Mouse (Mus musculus) cerebellum, postnatal 36 days (tissue): Measurements from ENCODE around the gene Trim9.

Experiments used
- DNase-seq, 2 experiments: peaks; one replicate each; pipeline ENCODE4 v3.0.0; 2021 to 2022; ENCODE audit warnings: mixed read lengths in 2 of 2

Trim9 gene

DNA sequence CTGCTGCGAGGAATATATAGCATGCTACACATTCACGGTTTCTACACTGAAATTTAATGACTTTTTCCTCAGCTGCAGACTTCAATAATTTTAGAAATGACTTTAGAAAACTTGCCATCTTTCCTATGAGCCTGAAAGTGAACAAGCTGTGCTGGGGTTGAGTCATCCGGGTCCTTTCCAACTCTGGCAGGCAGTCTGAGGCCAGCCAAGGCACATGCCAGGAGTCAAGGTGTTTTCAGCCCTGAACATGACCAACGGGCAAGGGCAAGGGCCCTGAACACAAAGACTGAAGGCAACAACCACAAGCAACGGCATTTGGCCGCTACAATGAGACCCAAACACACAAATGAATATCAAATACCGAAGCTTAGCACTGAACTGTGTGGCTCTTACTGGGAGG is 21.6 kb downstream of the Trim9 start:
- peak; percentile 55 to 65 for DNase-seq

DNA sequence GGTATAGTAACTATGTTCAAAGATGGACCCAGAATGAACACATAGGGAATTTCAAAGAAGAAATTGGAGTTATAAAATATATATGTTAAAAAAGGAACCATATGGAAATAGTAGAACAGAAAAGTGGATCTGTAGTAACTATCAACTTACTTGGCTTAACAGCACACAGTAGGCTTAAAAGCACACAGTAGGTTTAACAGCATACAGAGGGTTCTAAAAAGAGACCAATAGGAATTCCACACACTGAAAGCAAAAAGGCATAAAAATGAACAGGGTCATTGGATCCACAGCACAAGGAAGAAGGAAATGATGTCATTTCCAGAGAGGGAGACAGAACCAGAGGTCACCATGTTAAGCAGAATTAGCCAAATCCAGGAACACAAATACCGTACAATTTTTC is 24.6 kb downstream of the Trim9 start:
- DNase-seq, result no peak

GRCm38 (mm10) chr12:70316147-70316546 is 31.3 kb downstream of the Trim9 start:
- no peak for DNase-seq

GRCm38 (mm10) chr12:70307881-70308280 is 39.5 kb downstream of the Trim9 start:
- DNase-seq, result no peak

DNA sequence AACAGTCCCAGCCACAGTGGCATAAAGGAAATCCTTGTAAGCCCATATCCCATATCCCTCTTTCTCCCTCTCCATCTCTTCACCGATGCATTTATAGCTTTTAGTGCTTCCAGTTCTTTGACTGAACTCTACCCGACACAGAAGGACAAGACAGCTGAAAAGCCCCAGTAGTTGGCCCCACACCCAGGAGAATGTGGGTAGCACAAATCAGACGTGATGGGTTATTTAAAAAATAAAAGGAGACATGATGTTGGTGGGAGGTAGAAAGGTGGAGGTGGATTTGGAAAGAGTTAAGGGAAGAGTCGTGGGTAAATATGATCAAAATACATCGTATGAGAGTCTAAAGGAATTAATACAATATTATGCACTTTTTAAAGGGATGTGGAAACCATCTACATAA is 40.4 kb downstream of the Trim9 start:
- no peak for DNase-seq

DNA sequence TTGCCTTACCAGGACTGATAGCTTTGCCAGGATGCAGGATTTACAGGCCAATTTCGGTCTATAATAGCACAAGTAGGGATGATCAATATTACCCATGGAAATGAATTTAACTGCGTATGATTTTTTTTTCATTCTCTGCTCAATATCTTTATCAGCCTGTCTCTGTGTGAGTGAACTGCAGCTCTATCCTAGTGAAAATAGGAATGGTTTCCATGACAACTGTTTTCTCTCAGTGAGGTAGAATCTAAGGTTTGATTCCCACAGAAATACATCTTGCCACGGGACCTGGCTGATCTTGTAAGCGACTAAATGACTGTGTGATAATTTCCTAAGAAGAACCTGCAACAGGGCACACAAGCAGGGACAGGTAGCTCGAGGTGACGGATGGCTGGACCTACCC is 43.4 kb downstream of the Trim9 start:
- no peak for DNase-seq

DNA sequence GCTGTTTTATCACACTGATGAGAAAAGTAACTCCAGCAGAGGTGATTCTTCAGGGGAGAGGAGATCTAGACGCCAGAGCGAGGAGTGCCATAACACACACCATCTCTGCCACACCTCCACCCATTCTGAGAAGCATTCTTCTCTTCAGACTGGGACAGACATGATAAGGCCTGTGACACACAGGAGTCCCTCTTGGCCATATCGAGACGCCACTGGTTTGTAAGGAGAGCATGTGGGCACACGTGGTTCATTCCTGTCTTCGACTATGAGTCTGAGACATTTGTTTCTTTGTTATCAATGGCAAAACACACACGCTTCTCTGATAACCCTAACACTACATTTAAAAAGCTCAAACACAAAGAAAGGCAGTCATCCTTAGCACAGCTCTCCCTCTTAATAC is 43.9 kb downstream of the Trim9 start:
- DNase-seq, result no peak

DNA sequence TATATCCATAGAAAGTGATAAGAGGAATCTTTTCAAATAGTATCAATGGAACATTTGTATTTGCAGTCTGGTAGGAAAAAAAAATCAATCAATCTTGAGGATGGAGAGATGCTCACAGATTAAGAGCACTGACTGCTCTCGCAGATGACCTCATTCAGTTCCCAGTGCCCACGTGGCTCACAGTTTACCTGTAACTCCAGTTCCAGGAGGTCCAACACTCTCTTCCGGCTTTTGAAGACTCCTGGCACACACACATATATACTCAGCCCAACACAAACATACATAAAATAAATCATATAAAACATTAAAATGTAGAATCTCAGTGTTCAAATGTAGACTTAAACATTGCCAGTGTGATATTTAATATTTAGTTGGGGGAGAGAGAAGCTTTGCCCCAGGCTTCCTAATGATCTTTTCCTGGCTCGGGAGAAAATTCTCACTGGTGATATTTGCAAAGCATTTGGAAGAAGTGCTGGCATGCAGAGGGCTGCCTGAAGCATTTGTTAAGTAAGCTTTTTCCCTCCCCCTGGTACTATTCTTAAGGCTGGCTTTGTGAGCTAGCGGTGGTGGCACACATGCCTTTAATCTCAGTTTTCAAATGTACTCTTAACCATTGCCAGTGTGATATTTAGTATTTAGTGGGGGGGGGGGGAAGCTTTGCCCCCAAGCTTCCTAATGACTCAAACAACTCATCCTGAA is 45.2 kb downstream of the Trim9 start:
- no peak for DNase-seq

GRCm38 (mm10) chr12:70293927-70294684 is 53.3 kb downstream of the Trim9 start:
- DNase-seq, result peak in 1 of 2 experiments; percentile 19

- DNase-seq, result no peak
Measured at GRCm38 (mm10) chr12:70293165-70293926, 54.1 kb downstream of the Trim9 start.

GRCm38 (mm10) chr12:70285521-70285920 is 61.9 kb downstream of the Trim9 start:
- DNase-seq, result no peak

GRCm38 (mm10) chr12:70284979-70285378 is 62.4 kb downstream of the Trim9 start:
- DNase-seq, result no peak

- DNase-seq, result peak; percentile 32 to 43
Measured at GRCm38 (mm10) chr12:70283116-70283731, 64.2 kb downstream of the Trim9 start.

GRCm38 (mm10) chr12:70280930-70281329 is 66.5 kb downstream of the Trim9 start:
- no peak for DNase-seq

GRCm38 (mm10) chr12:70280381-70280780 is 67.0 kb downstream of the Trim9 start:
- no peak for DNase-seq

- DNase-seq, result peak; percentile 16 to 26
Measured at GRCm38 (mm10) chr12:70277071-70277939, 70.1 kb downstream of the Trim9 start.

DNA sequence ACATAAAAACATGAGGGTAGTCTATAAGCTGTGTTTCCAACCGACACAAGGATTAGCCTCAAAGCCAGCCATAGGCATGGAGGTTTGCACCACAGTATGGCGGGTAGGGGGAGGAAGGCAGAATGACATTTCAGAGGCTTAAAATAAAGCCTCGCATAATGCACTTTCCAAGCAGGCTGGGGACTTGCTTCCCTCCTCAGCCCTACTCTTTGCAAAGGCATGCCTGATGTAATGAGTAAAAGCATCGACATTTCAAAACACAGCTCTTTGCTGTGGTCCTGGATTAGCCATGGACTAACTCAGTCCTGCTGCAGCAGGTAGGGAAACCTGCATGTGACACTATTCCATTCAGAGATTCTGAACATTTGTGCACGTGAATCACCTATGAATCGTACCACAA is 77.7 kb downstream of the Trim9 start:
- DNase-seq, result no peak

GRCm38 (mm10) chr12:70267314-70267713 is 80.1 kb downstream of the Trim9 start:
- DNase-seq, result no peak

- no peak for DNase-seq
Measured at GRCm38 (mm10) chr12:70266494-70266931, 80.9 kb downstream of the Trim9 start.

GRCm38 (mm10) chr12:70263721-70264120 is 83.7 kb downstream of the Trim9 start:
- no peak for DNase-seq

DNA sequence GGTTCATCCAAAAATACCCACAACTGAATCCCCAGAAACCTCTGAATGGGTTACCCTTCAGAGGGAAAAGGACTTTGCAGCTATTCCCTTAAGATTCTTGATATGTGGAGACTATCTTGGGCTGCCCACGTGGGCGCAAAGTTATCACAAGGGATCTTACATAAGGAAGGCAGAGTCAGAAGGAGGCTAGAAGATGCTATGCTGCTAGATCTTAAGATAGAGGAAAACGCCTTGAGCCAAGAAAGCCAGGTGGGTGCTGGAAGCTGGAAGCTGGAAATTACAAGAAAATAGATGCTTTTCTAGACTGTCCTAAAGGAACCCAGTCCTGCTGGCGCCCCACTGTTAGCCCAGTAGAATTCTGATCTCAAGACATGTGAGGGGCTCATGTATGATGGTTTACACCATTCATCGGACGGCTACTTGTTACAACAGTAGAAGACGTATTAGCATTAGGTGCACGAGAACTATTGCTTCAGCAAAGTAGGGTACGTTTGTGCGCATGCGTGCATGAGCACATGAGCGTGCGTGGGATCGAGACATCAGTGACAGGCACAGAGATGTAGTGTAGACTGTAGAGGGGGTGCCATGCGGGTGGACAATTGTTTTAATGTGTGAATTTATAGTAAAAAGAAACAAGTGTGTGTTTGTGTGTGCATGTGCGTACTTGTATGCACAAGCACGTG is 85.0 kb downstream of the Trim9 start:
- no peak for DNase-seq
